Comparison of ENCODE assay signal across 9 mouse cellular contexts in genomic region chr1:170868905-170869283, GRCm38 (mm10). TPM values are rescaled to one million over a fixed set of nuclear protein-coding genes. Genes with fewer than 3 reads are reported as not detected.
DNase-seq lines count a peak whose midpoint lies in the region; ATAC-seq and TF ChIP-seq lines count a peak whose summit lies in the region.
"Had no signal": no experiment of that assay in that cellular context is flagged by ENCODE, and none has a peak within 500 bp of the region (broad histone marks: within the 10 kb centered on the region; RNA-seq: fewer than 3 reads in every experiment).

No protein-coding gene starts in this region.

- DNase-seq in gastrocnemius, adult 2 months = no peak
- no peak for DNase-seq in gastrocnemius, postnatal 10 days
- DNase-seq in testis, postnatal 14 days (ENCODE audit: low spot score) = no peak
- no peak for DNase-seq in liver, embryonic 13.5 days
- no peak for DNase-seq in adrenal gland, adult 18-20 months (ENCODE audit: low spot score in 2 of 2)
- no peak for DNase-seq in cerebellum, adult 11 months
- no peak for DNase-seq in cerebellum, postnatal 25 days

- peak overlapping the region; percentile 92 for H3K4me3 ChIP-seq in gastrocnemius, adult 2 months
- peak overlapping the region; percentile 85 for H3K4me3 ChIP-seq in testis, adult 2 months (ENCODE audit: control insufficient read depth, low read depth, low read length)
- peak overlapping the region; percentile 85 for H3K4me3 ChIP-seq in liver, embryonic 13.5 days (replicated peaks)

- no peaks in the 10 kb centered on the region for H3K36me3 ChIP-seq in testis, adult 2 months (ENCODE audit: control insufficient read depth, insufficient read depth, low read length)
- H3K36me3 ChIP-seq in liver, embryonic 13.5 days = peaks cover 17% of the 10 kb centered on the region; the same call in 1 of the 2 replicates

- 11% methylated on average over 14 of the region's 14 CpGs for WGBS in liver, embryonic 13.5 days (ENCODE audit: insufficient replicate concordance)

- H3K27me3 ChIP-seq in testis, adult 2 months (ENCODE audit: control insufficient read depth, insufficient read depth, low read length) = no peaks in the 10 kb centered on the region
- H3K27me3 ChIP-seq in liver, embryonic 13.5 days = no peaks in the 10 kb centered on the region

- peaks cover 4% of the 10 kb centered on the region for H3K4me1 ChIP-seq in testis, adult 2 months (ENCODE audit: control insufficient read depth, insufficient read depth, low read length)
- peaks cover 35% of the 10 kb centered on the region for H3K4me1 ChIP-seq in liver, embryonic 13.5 days (replicated peaks)

- peak overlapping the region; percentile 94 for H3K9ac ChIP-seq in liver, embryonic 13.5 days

- H3K9me3 ChIP-seq in liver, embryonic 13.5 days (replicated peaks) = no peaks in the 10 kb centered on the region

- H3K27ac ChIP-seq in gastrocnemius, adult 2 months = peak overlapping the region; percentile 95
- H3K27ac ChIP-seq in testis, adult 2 months (ENCODE audit: control insufficient read depth, insufficient read depth, low read depth, low read length) = no peak overlapping the region
- 0 out of 2 replicates have a peak overlapping the region, but pooled peaks have one; percentile 91 for H3K27ac ChIP-seq in liver, embryonic 13.5 days

- H3K4me2 ChIP-seq in liver, embryonic 13.5 days = peak overlapping the region; percentile 83

- intact Hi-C loops in gastrocnemius, adult 2 months (cut with DNase I) = no loop called here

- TF ChIP-seq CTCF in gastrocnemius, adult 2 months (IDR thresholded peaks at IDR 0.05) = no peak
- TF ChIP-seq CTCF in testis, adult 2 months (IDR thresholded peaks at IDR 0.05; ENCODE audit: control insufficient read depth, insufficient read depth, insufficient replicate concordance, low read depth, low read length) = no peak

- ATAC-seq in liver, embryonic 13.5 days (ENCODE audit: low read depth) = no peak

- no peak for TF ChIP-seq POLR2A in testis, adult 2 months (IDR thresholded peaks at IDR 0.05; ENCODE audit: control insufficient read depth, low read depth, low read length)

RNA-seq across cellular contexts. Expression of gene Atf6, which starts 1.3 kb away (rescaled TPM):
- total RNA-seq in gastrocnemius, adult 2 months (2021) = 10 to 100 TPM; 17.3 to 19.0 TPM
- total RNA-seq in gastrocnemius, postnatal 10 days (2021) = 10 to 100 TPM; 17.2 to 17.5 TPM
- 5.5 and 6.3 TPM in 2 replicates for polyA plus RNA-seq in testis, adult 2 months (2012; rRNA removed)
- polyA plus RNA-seq in liver, embryonic 13.5 days (2015; fragmentation: Nextera tagmentation; extraction: Ambion mirVana) = 6.1 and 7.9 TPM in 2 replicates
- 10 to 100 TPM; 34.8 to 36.9 TPM for total RNA-seq in adrenal gland, adult 18-20 months (2021)

RNA-seq across cellular contexts. Expression of gene Gm26620, which starts 16.0 kb away (rescaled TPM):
- total RNA-seq in gastrocnemius, adult 2 months (2021) = under 1 TPM in 1 of 2 experiments, not detected in 1; 0.39 TPM
- under 1 TPM; 0.45 to 0.80 TPM for total RNA-seq in gastrocnemius, postnatal 10 days (2021)
- polyA plus RNA-seq in testis, adult 2 months (2012; rRNA removed) = 0.99 and 1.5 TPM in 2 replicates
- 0.24 and 0.44 TPM in 2 replicates for polyA plus RNA-seq in liver, embryonic 13.5 days (2015; fragmentation: Nextera tagmentation; extraction: Ambion mirVana)
- under 1 TPM; 0.51 to 0.53 TPM for total RNA-seq in adrenal gland, adult 18-20 months (2021)

RNA-seq across cellular contexts. Expression of gene Dusp12, which starts 16.4 kb away (rescaled TPM):
- 1 to 10 TPM; 4.0 to 4.1 TPM for total RNA-seq in gastrocnemius, adult 2 months (2021)
- total RNA-seq in gastrocnemius, postnatal 10 days (2021) = 1 to 10 TPM; 7.5 to 9.7 TPM
- 4.4 and 6.2 TPM in 2 replicates for polyA plus RNA-seq in testis, adult 2 months (2012; rRNA removed)
- polyA plus RNA-seq in liver, embryonic 13.5 days (2015; fragmentation: Nextera tagmentation; extraction: Ambion mirVana) = 23.8 TPM in 2 replicates
- 10 to 100 TPM; 13.5 to 18.2 TPM for total RNA-seq in adrenal gland, adult 18-20 months (2021)

RNA-seq across cellular contexts. Expression of gene Fcrlb, which starts 43.8 kb away (rescaled TPM):
- total RNA-seq in gastrocnemius, adult 2 months (2021) = not detected
- total RNA-seq in gastrocnemius, postnatal 10 days (2021) = not detected
- polyA plus RNA-seq in testis, adult 2 months (2012; rRNA removed) = 0.16 and 0.23 TPM in 2 replicates
- not detected in 2 replicates for polyA plus RNA-seq in liver, embryonic 13.5 days (2015; fragmentation: Nextera tagmentation; extraction: Ambion mirVana)
- total RNA-seq in adrenal gland, adult 18-20 months (2021) = not detected

RNA-seq across cellular contexts. Expression of gene Fcrla, which starts 58.5 kb away (rescaled TPM):
- not detected for total RNA-seq in gastrocnemius, adult 2 months (2021)
- total RNA-seq in gastrocnemius, postnatal 10 days (2021) = 1 to 10 TPM in 1 of 2 experiments, under 1 TPM in 1; 0.28 to 1.8 TPM
- polyA plus RNA-seq in testis, adult 2 months (2012; rRNA removed) = 5.2 and 5.9 TPM in 2 replicates
- 0.24 and 0.36 TPM in 2 replicates for polyA plus RNA-seq in liver, embryonic 13.5 days (2015; fragmentation: Nextera tagmentation; extraction: Ambion mirVana)
- under 1 TPM in 1 of 2 experiments, not detected in 1; 0.54 TPM for total RNA-seq in adrenal gland, adult 18-20 months (2021)
- total RNA-seq: layer of hippocampus, postnatal 36 days had no signal
